Mouse (Mus musculus) MEL (cell line): ENCODE data around the gene Nr1h4. TPM values are rescaled to one million over a fixed set of nuclear protein-coding genes. Genes with fewer than 3 reads are reported as not detected.

ENCODE experiments used
- DNase-seq: peaks from one replicate; pipeline ENCODE4 v3.0.0; 2011; ENCODE audit warnings: low read depth, low spot score
- H3K27ac ChIP-seq: 2 replicates; pipeline ENCODE4 v1.5.1; 2012; ENCODE audit warnings: low read depth, mild to moderate bottlenecking, control low read depth, low read length, moderate library complexity; ENCODE audit not compliant: control insufficient read depth
- H3K27me3 ChIP-seq, 2 experiments: fragments of 150-350 bp in 1 of 2; sonication (generic) in 1 of 2; 2 replicates each; pipeline ENCODE4 v1.6.1; 2012; ENCODE audit warnings: low read length in 2 of 2, mild to moderate bottlenecking in 2 of 2, improper control_type of control experiment in 1 of 2, moderate library complexity in 1 of 2; ENCODE audit not compliant: insufficient read depth in 2 of 2, control insufficient read depth in 1 of 2
- H3K36me3 ChIP-seq, 2 experiments: 2 replicates each; pipeline ENCODE4 v1.6.1; 2012 to 2014; ENCODE audit warnings: low read length in 2 of 2, improper control_type of control experiment in 1 of 2, inconsistent platforms in 1 of 2, mild to moderate bottlenecking in 1 of 2; ENCODE audit not compliant: insufficient read depth in 2 of 2, control insufficient read depth in 1 of 2
- H3K4me1 ChIP-seq, 2 experiments: fragments of 150-350 bp in 1 of 2; sonication (generic) in 1 of 2; 2 replicates each; pipeline ENCODE4 v1.6.1; 2012; ENCODE audit warnings: low read length in 2 of 2, improper control_type of control experiment in 1 of 2, mild to moderate bottlenecking in 1 of 2; ENCODE audit not compliant: insufficient read depth in 2 of 2, control insufficient read depth in 1 of 2
- H3K4me3 ChIP-seq, 2 experiments: fragments of 150-350 bp in 1 of 2; sonication (generic) in 1 of 2; 2 replicates each; pipeline ENCODE4 v1.5.1; 2012; ENCODE audit warnings: low read depth in 2 of 2, low read length in 2 of 2, mild to moderate bottlenecking in 2 of 2, moderate library complexity in 2 of 2, control low read depth in 1 of 2, improper control_type of control experiment in 1 of 2; ENCODE audit not compliant: control insufficient read depth in 1 of 2, insufficient read depth in 1 of 2
- H3K79me2 ChIP-seq: 2 replicates; pipeline ENCODE4 v1.6.1; 2012; ENCODE audit warnings: mild to moderate bottlenecking, low read length, moderate library complexity; ENCODE audit not compliant: control insufficient read depth, poor library complexity, insufficient read depth
- H3K9ac ChIP-seq: 2 replicates; pipeline ENCODE4 v1.6.1; 2012; ENCODE audit warnings: low read depth, mild to moderate bottlenecking, control low read depth, low read length, moderate library complexity; ENCODE audit not compliant: control insufficient read depth, poor library complexity, severe bottlenecking
- H3K9me3 ChIP-seq: fragments of 150-350 bp; sonication (generic); replicated peaks from 2 replicates; pipeline ENCODE4 v1.6.1; 2012; ENCODE audit warnings: mild to moderate bottlenecking, low read length, improper control_type of control experiment, moderate library complexity; ENCODE audit not compliant: insufficient read depth
- CHD1 ChIP-seq: IDR thresholded peaks from 2 replicates; pipeline ENCODE4 v1.6.1; 2012; ENCODE audit warnings: low read depth, mild to moderate bottlenecking, inconsistent platforms, low read length, improper control_type of control experiment
- CTCF ChIP-seq, 3 experiments: IDR thresholded peaks in 2 of 3; conservative IDR thresholded peaks in 1 of 3; 2 replicates each; pipeline ENCODE4 v1.5.1; 2011 to 2012; ENCODE audit warnings: low read length in 3 of 3, low read depth in 2 of 3, mild to moderate bottlenecking in 2 of 3, improper control_type of control experiment in 1 of 3, inconsistent platforms in 1 of 3, mixed read lengths in 1 of 3, moderate library complexity in 1 of 3; ENCODE audit not compliant: control insufficient read depth in 1 of 3, insufficient read depth in 1 of 3, poor library complexity in 1 of 3, severe bottlenecking in 1 of 3
- E2F4 ChIP-seq: IDR thresholded peaks from 2 replicates; pipeline ENCODE4 v1.6.1; 2011; ENCODE audit warnings: low read depth, low read length, improper control_type of control experiment, borderline replicate concordance
- EP300 ChIP-seq, 2 experiments: IDR thresholded peaks; 2 replicates each; pipeline ENCODE4 v1.6.1; 2011; ENCODE audit warnings: improper control_type of control experiment in 2 of 2, low read length in 2 of 2, low read depth in 1 of 2, mild to moderate bottlenecking in 1 of 2
- GABPA ChIP-seq: IDR thresholded peaks from 2 replicates; pipeline ENCODE4 v1.6.1; 2012; ENCODE audit warnings: low read depth, mild to moderate bottlenecking, inconsistent platforms, low read length, improper control_type of control experiment, moderate library complexity
- JUND ChIP-seq: IDR thresholded peaks from 2 replicates; pipeline ENCODE4 v1.6.1; 2011; ENCODE audit warnings: low read depth, mild to moderate bottlenecking, improper control_type of control experiment, low read length
- MAZ ChIP-seq: IDR thresholded peaks from 2 replicates; pipeline ENCODE4 v1.6.1; 2012; ENCODE audit warnings: low read depth, mild to moderate bottlenecking, inconsistent platforms, low read length, improper control_type of control experiment
- MEF2A ChIP-seq: IDR thresholded peaks from 2 replicates; pipeline ENCODE4 v1.6.1; 2014; ENCODE audit warnings: low read depth, mild to moderate bottlenecking, inconsistent platforms, low read length, improper control_type of control experiment; ENCODE audit not compliant: poor library complexity, insufficient replicate concordance, severe bottlenecking; ENCODE audit errors: extremely low read depth
- MYB ChIP-seq: IDR thresholded peaks from 2 replicates; pipeline ENCODE4 v1.6.1; 2011; ENCODE audit warnings: mild to moderate bottlenecking, low read depth, low read length, improper control_type of control experiment
- NELFE ChIP-seq: IDR thresholded peaks from 2 replicates; pipeline ENCODE4 v1.6.1; 2011; ENCODE audit warnings: low read depth, low read length, improper control_type of control experiment
- NRF1 ChIP-seq: IDR thresholded peaks from 2 replicates; pipeline ENCODE4 v1.6.1; 2014; ENCODE audit warnings: low read depth, mild to moderate bottlenecking, inconsistent platforms, low read length, improper control_type of control experiment, moderate library complexity; ENCODE audit not compliant: poor library complexity, insufficient read depth, severe bottlenecking
- POLR2AphosphoS5 ChIP-seq: IDR thresholded peaks from 2 replicates; pipeline ENCODE4 v1.6.1; 2012; ENCODE audit warnings: low read depth, borderline replicate concordance, mild to moderate bottlenecking, inconsistent platforms, low read length, moderate library complexity, mixed read lengths
- RCOR1 ChIP-seq: IDR thresholded peaks from 2 replicates; pipeline ENCODE4 v1.6.1; 2012; ENCODE audit warnings: low read depth, mild to moderate bottlenecking, inconsistent platforms, low read length, improper control_type of control experiment
- SIN3A ChIP-seq: IDR thresholded peaks from 2 replicates; pipeline ENCODE4 v1.6.1; 2012; ENCODE audit warnings: low read length, improper control_type of control experiment, inconsistent platforms
- TAL1 ChIP-seq: IDR thresholded peaks from 2 replicates; pipeline ENCODE4 v1.6.1; 2012; ENCODE audit warnings: mild to moderate bottlenecking, inconsistent platforms, low read length, moderate library complexity, mixed read lengths
- TBP ChIP-seq: IDR thresholded peaks from 2 replicates; pipeline ENCODE4 v1.8.0; 2011; ENCODE audit warnings: low read depth, low read length, improper control_type of control experiment
- USF1 ChIP-seq: IDR thresholded peaks from 2 replicates; pipeline ENCODE4 v1.6.1; 2014; ENCODE audit warnings: low read depth, mild to moderate bottlenecking, inconsistent platforms, low read length, improper control_type of control experiment, moderate library complexity
- USF2 ChIP-seq, 2 experiments: IDR thresholded peaks; 2 replicates each; pipeline ENCODE4 v1.6.1; 2011 to 2012; ENCODE audit warnings: improper control_type of control experiment in 2 of 2, low read length in 2 of 2, borderline replicate concordance in 1 of 2, inconsistent platforms in 1 of 2, low read depth in 1 of 2, mild to moderate bottlenecking in 1 of 2; ENCODE audit not compliant: insufficient read depth in 1 of 2
- ZNF384 ChIP-seq: IDR thresholded peaks from 2 replicates; pipeline ENCODE4 v1.6.1; 2012; ENCODE audit warnings: low read depth, mild to moderate bottlenecking, inconsistent platforms, low read length, improper control_type of control experiment
- polyA plus RNA-seq, 2 experiments: library from polyadenylated mRNA; stranded (reverse) in 1 of 2; unstranded in 1 of 2; fragments of >175 nt in 1 of 2; fragments of >200 nt in 1 of 2; gene quantifications; 2 replicates each; pipeline versions ENCODE4 v1.2.1 to v1.2.4; 2012; ENCODE audit warnings: low replicate concordance in 2 of 2, low read depth in 1 of 2; ENCODE audit not compliant: insufficient read length in 2 of 2, insufficient read depth in 1 of 2, missing spikeins in 1 of 2
- total RNA-seq: library from RNA; depleted of rRNA; stranded (reverse); fragments of 300-350 nt; gene quantifications from 2 replicates; pipeline ENCODE4 v1.2.3, GENCODE M21; 2012

Nr1h4 gene
- total and polyA plus RNA-seq, 3 experiments, result not detected

- Histone ChIP-seq H3K27ac (no peak overlapping the region), H3K79me2 (no peaks in the 10 kb centered on the region), H3K27me3 (no peaks in the 10 kb centered on the region)
- DNase-seq, result no peak
- TF ChIP-seq NELFE (no peak), JUND (no peak), MEF2A (no peak), E2F4 (no peak), GABPA (no peak), TBP (no peak), MAZ (no peak), POLR2AphosphoS5 (no peak), CTCF (IDR thresholded peaks at IDR 0.05 in 2 of 3, conservative IDR thresholded peaks at IDR 0.05 in 1 of 3; ENCODE audit: control insufficient read depth in 1 of 3, insufficient read depth in 1 of 3, low read depth in 2 of 3, low read length in 3 of 3, poor library complexity in 1 of 3, severe bottlenecking in 1 of 3) (no peak), SIN3A (no peak), RCOR1 (no peak), USF1 (no peak), EP300 (IDR thresholded peaks at IDR 0.05; ENCODE audit: low read depth in 1 of 2, low read length in 2 of 2) (no peak), TAL1 (no peak), MYB (no peak), ZNF384 (no peak)
- TF ChIP-seq, all 39 proteins: peak for 0
- Histone ChIP-seq H3K4me3 (no peak overlapping the region), H3K9me3 (no peaks in the 10 kb centered on the region), H3K9ac (no peak overlapping the region), H3K4me1 (no peaks in the 10 kb centered on the region), H3K36me3 (no peaks in the 10 kb centered on the region; a peak in 2 of 4 replicates)
Measured at GRCm38 (mm10) chr10:89432743-89433142, 100.6 kb downstream of the Nr1h4 start.

DNA sequence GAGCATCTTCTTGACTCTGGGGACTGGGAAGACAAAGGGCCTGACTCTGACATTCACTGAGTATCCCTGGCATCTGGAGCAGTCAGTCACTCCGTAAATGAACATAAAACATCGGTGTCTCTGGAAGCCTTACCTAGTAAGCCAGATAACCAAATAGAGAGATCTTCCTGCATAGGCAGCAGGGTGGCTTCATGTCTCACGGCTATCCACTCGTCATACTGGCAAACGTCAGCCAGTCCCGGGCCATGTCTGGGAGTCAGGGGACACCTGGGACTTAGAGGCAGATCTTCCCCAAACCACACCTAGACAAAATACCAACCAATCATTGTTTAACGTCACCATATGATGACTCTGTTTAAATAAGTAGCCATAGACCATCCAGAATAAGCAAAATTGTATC is 102.6 kb downstream of the Nr1h4 start:
- Histone ChIP-seq H3K9ac (no peak overlapping the region), H3K4me1 (no peaks in the 10 kb centered on the region), H3K27ac (no peak overlapping the region), H3K4me3 (no peak overlapping the region), H3K36me3 (no peaks in the 10 kb centered on the region; a peak in 2 of 4 replicates), H3K9me3 (no peaks in the 10 kb centered on the region), H3K27me3 (no peaks in the 10 kb centered on the region), H3K79me2 (no peaks in the 10 kb centered on the region)
- no peak for TF ChIP-seq USF2 (IDR thresholded peaks at IDR 0.05; ENCODE audit: borderline replicate concordance in 1 of 2, insufficient read depth in 1 of 2, low read depth in 1 of 2, low read length in 2 of 2)
- no peak for TF ChIP-seq NRF1
- no peak for TF ChIP-seq CHD1
- TF ChIP-seq MEF2A, result no peak
- DNase-seq, result no peak
